Mouse (Mus musculus): ENCODE data around the gene Tmem198. TPM values are rescaled to one million over a fixed set of nuclear protein-coding genes. Genes with fewer than 3 reads are reported as not detected.
A peak's percentile ranks its signal among the peaks of the same experiment; 100 is the strongest.

Gene Tmem198
- polyA plus RNA-seq (2021) = 1.7 TPM

GRCm38 (mm10) chr1:75478916-75479634 is at the start of gene Tmem198, which contains the start of gene Chpf:
TSS of gene Tmem198 (plus strand) at chr1:75479532.
TSS of gene Chpf (minus strand) at chr1:75479307.
- CTCF ChIA-PET = interaction anchor here (0.9 to 3.8 kb wide), 3 partner anchors 21 to 80 kb away, joined by 3 to 32 read pairs (median 14); no protein-coding TSS in a partner anchor
- no peaks in the 10 kb centered on the region for H3K27me3 ChIP-seq
- no peak for TF ChIP-seq CTCF (IDR thresholded peaks at IDR 0.05)
- ATAC-seq = peak; percentile 87
- in situ Hi-C loops (cut with MboI; ENCODE audit: low pct_unique_long_range_greater_than_20kb) = loop anchor here (5.0 to 10.0 kb wide), 2 partner anchors 78 to 116 kb away; no protein-coding TSS in a partner anchor
- DNase-seq (ENCODE audit: low read depth, low spot score) = peak; percentile 88
- POLR2A ChIA-PET = interaction anchor here (0.9 to 1.2 kb wide), 4 partner anchors 8 to 81 kb away, joined by 3 to 10 read pairs (median 4); no protein-coding TSS in a partner anchor

GRCm38 (mm10) chr1:75435475-75436328 is 43.6 kb upstream of the Tmem198 start, which contains the start of gene Gmppa:
TSS of gene Gmppa (plus strand) at chr1:75435930.
- ATAC-seq (peak; percentile 85), DNase-seq (ENCODE audit: low read depth, low spot score) (no peak)
- no peaks in the 10 kb centered on the region for H3K27me3 ChIP-seq
- no peak for TF ChIP-seq CTCF (IDR thresholded peaks at IDR 0.05)
- POLR2A ChIA-PET = interaction anchor here (0.7 kb wide), 2 partner anchors 51 to 122 kb away, joined by 3 to 5 read pairs; no protein-coding TSS in a partner anchor
- in situ Hi-C loops (cut with MboI; ENCODE audit: low pct_unique_long_range_greater_than_20kb) = no loop called here
- CTCF ChIA-PET = interaction anchor here (0.7 to 2.7 kb wide), 12 partner anchors 9 to 95 kb away, joined by 3 to 12 read pairs (median 3); no protein-coding TSS in a partner anchor

GRCm38 (mm10) chr1:75438782-75439181 is 40.5 kb upstream of the Tmem198 start:
- ATAC-seq (no peak), DNase-seq (ENCODE audit: low read depth, low spot score) (no peak)
- ChIA-PET CTCF (no interaction called here), POLR2A (no interaction called here)
- in situ Hi-C loops (cut with MboI; ENCODE audit: low pct_unique_long_range_greater_than_20kb) = no loop called here
- no peak for TF ChIP-seq CTCF (IDR thresholded peaks at IDR 0.05)
- H3K27me3 ChIP-seq = no peaks in the 10 kb centered on the region

GRCm38 (mm10) chr1:75440661-75441060 is 38.7 kb upstream of the Tmem198 start:
- TF ChIP-seq CTCF (IDR thresholded peaks at IDR 0.05) = no peak
- DNase-seq (ENCODE audit: low read depth, low spot score) (no peak), ATAC-seq (no peak)
- no peaks in the 10 kb centered on the region for H3K27me3 ChIP-seq
- POLR2A ChIA-PET = interaction anchor here (1.0 kb wide), 1 partner anchor 96 kb away, joined by 3 read pairs; no protein-coding TSS in a partner anchor
- in situ Hi-C loops (cut with MboI; ENCODE audit: low pct_unique_long_range_greater_than_20kb) = no loop called here
- CTCF ChIA-PET = interaction anchor here (1.4 kb wide), 1 partner anchor 97 kb away, joined by 4 read pairs; no protein-coding TSS in a partner anchor

GRCm38 (mm10) chr1:75441471-75441996 is 37.8 kb upstream of the Tmem198 start:
- no peaks in the 10 kb centered on the region for H3K27me3 ChIP-seq
- ChIA-PET POLR2A (interaction anchor here (0.6 kb wide), 1 partner anchor 11 kb away, joined by 3 read pairs; no protein-coding TSS in a partner anchor), CTCF (interaction anchor here (1.4 to 4.0 kb wide), 2 partner anchors 26 to 98 kb away, joined by 4 to 27 read pairs; no protein-coding TSS in a partner anchor)
- in situ Hi-C loops (cut with MboI; ENCODE audit: low pct_unique_long_range_greater_than_20kb) = no loop called here
- DNase-seq (ENCODE audit: low read depth, low spot score) (no peak), ATAC-seq (no peak)
- TF ChIP-seq CTCF (IDR thresholded peaks at IDR 0.05) = no peak

- in situ Hi-C loops (cut with MboI; ENCODE audit: low pct_unique_long_range_greater_than_20kb) = no loop called here
- H3K27me3 ChIP-seq = no peaks in the 10 kb centered on the region
- POLR2A ChIA-PET = interaction anchor here (0.8 kb wide), 1 partner anchor 25 kb away, joined by 4 read pairs; no protein-coding TSS in a partner anchor
- CTCF ChIA-PET = interaction anchor here (1.1 to 4.0 kb wide), 4 partner anchors 12 to 99 kb away, joined by 4 to 27 read pairs (median 6); no protein-coding TSS in a partner anchor
- ATAC-seq (no peak), DNase-seq (ENCODE audit: low read depth, low spot score) (no peak)
- TF ChIP-seq CTCF (IDR thresholded peaks at IDR 0.05) = no peak
Observed at GRCm38 (mm10) chr1:75442171-75442570, 37.2 kb upstream of the Tmem198 start.

GRCm38 (mm10) chr1:75442811-75443210 is 36.5 kb upstream of the Tmem198 start:
- in situ Hi-C loops (cut with MboI; ENCODE audit: low pct_unique_long_range_greater_than_20kb) = no loop called here
- POLR2A ChIA-PET = interaction anchor here (0.8 to 1.5 kb wide), 2 partner anchors 15 to 24 kb away, joined by 4 read pairs; no protein-coding TSS in a partner anchor
- no peaks in the 10 kb centered on the region for H3K27me3 ChIP-seq
- DNase-seq (ENCODE audit: low read depth, low spot score) (no peak), ATAC-seq (no peak)
- no peak for TF ChIP-seq CTCF (IDR thresholded peaks at IDR 0.05)
- CTCF ChIA-PET = interaction anchor here (0.8 to 4.0 kb wide), 5 partner anchors 12 to 100 kb away, joined by 4 to 27 read pairs (median 6); no protein-coding TSS in a partner anchor

- no peak for TF ChIP-seq CTCF (IDR thresholded peaks at IDR 0.05)
- POLR2A ChIA-PET = interaction anchor here (0.8 to 1.5 kb wide), 2 partner anchors 15 to 24 kb away, joined by 4 read pairs; no protein-coding TSS in a partner anchor
- ATAC-seq (no peak), DNase-seq (ENCODE audit: low read depth, low spot score) (no peak)
- no peaks in the 10 kb centered on the region for H3K27me3 ChIP-seq
- CTCF ChIA-PET = interaction anchor here (0.8 to 4.0 kb wide), 5 partner anchors 11 to 100 kb away, joined by 4 to 27 read pairs (median 6); no protein-coding TSS in a partner anchor
- in situ Hi-C loops (cut with MboI; ENCODE audit: low pct_unique_long_range_greater_than_20kb) = no loop called here
Observed at GRCm38 (mm10) chr1:75443247-75444024, 35.9 kb upstream of the Tmem198 start.

GRCm38 (mm10) chr1:75444208-75444607 is 35.1 kb upstream of the Tmem198 start:
- in situ Hi-C loops (cut with MboI; ENCODE audit: low pct_unique_long_range_greater_than_20kb) = no loop called here
- POLR2A ChIA-PET = interaction anchor here (1.5 kb wide), 1 partner anchor 14 kb away, joined by 4 read pairs; no protein-coding TSS in a partner anchor
- CTCF ChIA-PET = interaction anchor here (1.7 to 4.0 kb wide), 3 partner anchors 23 to 100 kb away, joined by 6 to 27 read pairs (median 8); no protein-coding TSS in a partner anchor
- H3K27me3 ChIP-seq = peaks cover 6% of the 10 kb centered on the region
- TF ChIP-seq CTCF (IDR thresholded peaks at IDR 0.05) = no peak
- DNase-seq (ENCODE audit: low read depth, low spot score) (no peak), ATAC-seq (no peak)

All from Patski (cell line).